Mouse (Mus musculus) limb, embryonic 11.5 days (tissue): ENCODE results near the gene 2810408A11Rik. TPM values are rescaled to one million over a fixed set of nuclear protein-coding genes. Genes with fewer than 3 reads are reported as not detected.
"Not testable (repeated sequence)": the region's sequence is repeated elsewhere in the genome, so short reads cannot be mapped to it uniquely, and the experiment has no call there.

Experiments used
- ATAC-seq: fragments of 200-750 bp; cut with Nextera tagmentation; 2 replicates; pipeline ENCODE4 v1.8.0; 2017; ENCODE audit warnings: low read depth; ENCODE audit not compliant: insufficient number of reproducible peaks, low FRiP score, low TSS enrichment
- DNase-seq: peaks from one replicate; pipeline ENCODE4 v3.0.0-alpha.2; 2015; ENCODE audit warnings: low spot score
- H3K27ac ChIP-seq: fragments of 300-500 bp; sonication (generic); replicated peaks from 2 replicates; pipeline ENCODE4 v1.5.1; 2014; ENCODE audit warnings: low read depth, mild to moderate bottlenecking, low read length
- H3K27me3 ChIP-seq: fragments of 300-500 bp; sonication (generic); 2 replicates; pipeline ENCODE4 v1.6.1; 2014; ENCODE audit warnings: mild to moderate bottlenecking, low read length, mixed read lengths; ENCODE audit not compliant: control insufficient read depth, insufficient read depth
- H3K36me3 ChIP-seq: fragments of 300-500 bp; sonication (generic); 2 replicates; pipeline ENCODE4 v1.6.1; 2014; ENCODE audit warnings: mild to moderate bottlenecking, low read length, moderate library complexity, mixed read lengths; ENCODE audit not compliant: control insufficient read depth, insufficient read depth
- H3K4me1 ChIP-seq: fragments of 300-500 bp; sonication (generic); 2 replicates; pipeline ENCODE4 v1.6.1; 2014; ENCODE audit warnings: low read length, mixed read lengths; ENCODE audit not compliant: control insufficient read depth, insufficient read depth
- H3K4me2 ChIP-seq: fragments of 300-500 bp; sonication (generic); 2 replicates; pipeline ENCODE4 v1.6.1; 2014; ENCODE audit warnings: low read depth, mild to moderate bottlenecking, moderate library complexity; ENCODE audit not compliant: severe bottlenecking
- H3K4me3 ChIP-seq: fragments of 300-500 bp; sonication (generic); 2 replicates; pipeline ENCODE4 v1.5.1; 2014; ENCODE audit warnings: low read depth, low read length
- H3K9ac ChIP-seq: fragments of 300-500 bp; sonication (generic); 2 replicates; pipeline ENCODE4 v1.6.1; 2014; ENCODE audit warnings: mild to moderate bottlenecking, low read length
- H3K9me3 ChIP-seq: fragments of 300-500 bp; sonication (generic); 2 replicates; pipeline ENCODE4 v1.6.1; 2016; ENCODE audit warnings: low read length; ENCODE audit not compliant: control insufficient read depth
- WGBS: fragments of 180-500 bp; shearing (Covaris S2); extraction: QIAGEN DNeasy Blood & Tissue Kit; methylation state at CpG from one replicate; pipeline ENCODE4 v1.1.7; 2014; 5-methylcytosine and 5-hydroxymethylcytosine counted together
- polyA plus RNA-seq: library from polyadenylated mRNA; unstranded; fragments of >200 nt; fragmentation: Nextera tagmentation; extraction: Ambion mirVana; gene quantifications from 2 replicates; pipeline ENCODE4 v1.2.1, GENCODE M21; 2014

2810408A11Rik gene
- polyA plus RNA-seq, 1 experiment from 2014 or later: 26.5 TPM

DNA sequence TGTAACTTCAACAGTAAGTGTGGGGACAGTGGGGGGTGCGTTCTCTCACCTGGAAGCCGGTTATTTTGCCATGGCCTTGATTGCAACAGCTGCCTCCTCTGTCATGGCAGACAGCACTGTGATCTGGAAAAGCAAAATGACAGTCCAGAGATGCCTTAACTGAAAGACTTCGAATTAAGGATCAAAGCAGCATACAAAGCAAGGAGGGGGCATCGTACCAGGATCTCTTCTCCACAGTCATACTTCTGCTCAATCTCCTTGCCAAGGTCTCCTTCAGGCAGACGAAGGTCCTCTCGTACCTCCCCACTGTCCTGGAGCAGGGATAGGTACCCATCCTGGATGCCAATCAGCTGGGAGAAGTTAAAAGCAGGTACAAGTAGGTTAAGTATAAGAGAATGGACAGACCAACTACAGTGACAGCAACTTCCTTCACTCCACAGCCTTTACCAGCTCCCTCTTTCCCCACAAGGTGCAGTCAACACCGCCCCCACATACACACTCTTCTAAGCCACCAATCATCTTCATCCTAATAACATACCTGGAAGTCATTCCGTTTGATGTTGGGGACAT is 16.7 kb upstream of the 2810408A11Rik start:
- peaks cover 26% of the 10 kb centered on the region for H3K36me3 ChIP-seq
- no peak for DNase-seq

GRCm38 (mm10) chr11:69916652-69917378 is 16.0 kb upstream of the 2810408A11Rik start:
- H3K4me1 ChIP-seq: peaks cover 19% of the 10 kb centered on the region
- not testable (repeated sequence) for H3K4me3 ChIP-seq

More for the DNA sequence above, 16.7 kb upstream of the 2810408A11Rik start:
- Histone ChIP-seq H3K9ac (no peak overlapping the region), H3K27ac (no peak overlapping the region), H3K4me2 (no peak overlapping the region), H3K4me3 (no peak overlapping the region), H3K9me3 (no peaks in the 10 kb centered on the region), H3K4me1 (peaks cover 19% of the 10 kb centered on the region), H3K27me3 (no peaks in the 10 kb centered on the region)
- ATAC-seq: no peak
- 87% methylated on average over 8 of the region's 8 CpGs for WGBS

DNA sequence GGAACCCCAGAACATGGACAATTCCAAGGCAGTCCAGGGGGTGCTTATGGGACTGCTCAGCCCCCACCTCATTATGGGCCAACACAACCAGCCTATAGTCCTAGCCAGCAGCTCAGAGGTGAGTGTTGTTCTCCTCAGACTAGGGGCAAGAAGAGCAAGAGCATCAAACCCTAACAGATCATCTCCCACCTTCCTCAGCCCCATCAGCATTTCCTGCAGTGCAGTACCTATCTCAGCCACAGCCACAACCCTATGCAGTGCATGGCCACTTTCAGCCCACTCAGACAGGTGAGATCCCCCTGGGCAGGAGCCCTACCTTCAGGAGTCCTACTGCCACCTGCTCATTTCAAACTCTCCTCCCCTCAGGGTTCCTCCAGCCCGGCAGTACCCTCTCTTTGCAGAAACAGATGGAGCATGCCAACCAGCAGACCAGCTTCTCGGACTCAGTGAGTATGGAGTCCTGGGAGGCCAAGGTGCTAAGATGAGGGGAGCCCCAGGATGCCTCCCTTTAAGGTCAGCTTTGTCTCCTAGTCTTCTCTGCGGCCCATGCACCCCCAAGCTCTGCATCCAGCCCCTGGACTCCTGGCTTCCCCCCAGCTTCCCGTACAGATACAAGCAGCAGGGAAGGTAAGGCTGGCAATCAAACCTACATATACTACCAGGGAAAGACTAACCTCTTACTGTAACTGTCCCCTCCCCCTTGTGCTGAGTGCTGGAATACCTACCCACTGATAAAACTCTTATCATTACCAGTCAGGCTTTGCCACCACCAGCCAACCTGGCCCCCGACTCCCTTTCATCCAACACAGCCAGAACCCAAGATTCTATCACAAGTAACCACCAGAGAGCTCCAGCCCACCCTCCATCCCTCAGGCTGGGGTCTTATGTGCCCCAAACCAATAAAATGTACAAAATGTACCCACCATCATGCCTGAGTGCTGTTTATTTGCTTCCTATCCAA is 15.2 kb upstream of the 2810408A11Rik start:
- peaks cover 19% of the 10 kb centered on the region for H3K4me1 ChIP-seq
- DNase-seq (no peak), ATAC-seq (no peak)
- no peak overlapping the region for H3K27ac ChIP-seq
- H3K9ac ChIP-seq: no peak overlapping the region
- 63% methylated on average over 5 of the region's 5 CpGs for WGBS
- 0 out of 2 replicates have a peak overlapping the region, but pooled peaks have one; percentile 95 for H3K4me3 ChIP-seq
- no peak overlapping the region for H3K4me2 ChIP-seq
- no peaks in the 10 kb centered on the region for H3K27me3 ChIP-seq
- peaks cover 38% of the 10 kb centered on the region for H3K36me3 ChIP-seq
- H3K9me3 ChIP-seq: no peaks in the 10 kb centered on the region

More at GRCm38 (mm10) chr11:69916652-69917378, 16.0 kb upstream of the 2810408A11Rik start:
- peaks cover 30% of the 10 kb centered on the region for H3K36me3 ChIP-seq
- H3K27ac ChIP-seq, ATAC-seq, H3K4me2 ChIP-seq, H3K9ac ChIP-seq, DNase-seq, H3K27me3 ChIP-seq, H3K9me3 ChIP-seq: not testable (repeated sequence)
- WGBS: 70% methylated on average over 7 of the region's 7 CpGs

DNA sequence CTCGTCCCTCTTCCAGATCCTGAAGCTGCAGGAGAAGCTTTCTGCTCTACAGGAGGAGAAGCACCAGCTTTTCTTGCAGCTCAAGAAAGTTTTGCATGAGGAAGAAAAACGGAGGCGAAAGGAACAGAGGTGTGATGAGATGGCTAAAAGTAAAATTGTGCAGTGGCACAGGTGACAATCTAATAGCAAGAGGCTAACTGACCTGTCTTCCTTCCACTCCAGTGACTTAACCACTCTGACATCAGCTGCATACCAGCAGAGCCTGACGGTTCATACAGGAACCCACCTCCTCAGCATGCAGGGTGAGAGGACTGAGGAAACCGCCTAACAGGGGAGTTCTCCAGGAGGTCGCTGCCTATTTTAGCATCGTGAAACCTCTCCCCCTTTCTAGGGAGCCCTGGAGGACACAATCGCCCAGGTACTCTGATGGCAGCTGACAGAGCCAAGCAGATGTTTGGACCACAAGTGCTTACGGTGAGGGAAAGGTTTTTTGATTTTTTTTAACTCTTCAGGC is 14.2 kb upstream of the 2810408A11Rik start:
- Histone ChIP-seq H3K9ac (no peak overlapping the region; the same call in 1 of the 2 replicates), H3K27me3 (no peaks in the 10 kb centered on the region), H3K9me3 (no peaks in the 10 kb centered on the region), H3K4me2 (peak overlapping the region; percentile 96), H3K4me1 (peaks cover 19% of the 10 kb centered on the region), H3K36me3 (peaks cover 47% of the 10 kb centered on the region), H3K27ac (no peak overlapping the region), H3K4me3 (peak overlapping the region; percentile 95)
- ATAC-seq: no peak
- no peak for DNase-seq
- 34% methylated on average over 9 of the region's 9 CpGs for WGBS

DNA sequence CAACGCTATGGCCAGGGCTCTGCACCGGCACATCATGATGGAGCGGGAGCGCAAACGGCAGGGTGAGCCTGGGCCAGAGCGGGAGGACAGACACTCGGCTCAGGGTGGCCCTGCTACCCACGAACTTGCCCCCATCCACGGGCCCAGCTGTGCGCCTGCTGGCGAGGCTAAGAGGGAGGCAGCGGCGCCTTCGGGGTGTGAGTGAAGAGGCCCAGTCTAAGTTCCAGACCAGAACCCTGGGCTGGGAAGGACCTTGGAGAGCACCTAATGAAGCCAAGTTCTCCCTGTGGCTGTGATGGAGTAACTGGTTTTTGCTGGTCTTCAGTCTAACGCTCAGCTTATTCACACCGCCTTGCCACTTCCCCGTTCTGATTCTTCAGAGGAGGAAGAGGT is 13.6 kb upstream of the 2810408A11Rik start:
- H3K4me2 ChIP-seq: peak overlapping the region; percentile 96
- H3K9me3 ChIP-seq: no peaks in the 10 kb centered on the region
- peak overlapping the region; percentile 88 for H3K9ac ChIP-seq
- peaks cover 52% of the 10 kb centered on the region for H3K36me3 ChIP-seq
- WGBS: 2% methylated on average over 17 of the region's 17 CpGs
- peak overlapping the region; percentile 95 for H3K4me3 ChIP-seq
- no peak for DNase-seq
- peaks cover 15% of the 10 kb centered on the region for H3K4me1 ChIP-seq
- H3K27me3 ChIP-seq: no peaks in the 10 kb centered on the region
- no peak for ATAC-seq
- peak overlapping the region; percentile 83 for H3K27ac ChIP-seq

- H3K9ac ChIP-seq: peak within 1 kb of the TSS; percentile 88
- H3K9me3 ChIP-seq: no peaks in the 10 kb centered on the region
- peak within 1 kb of the TSS; percentile 96 for H3K4me2 ChIP-seq
- ATAC-seq (peak; percentile 74), DNase-seq (peak; percentile 94)
- WGBS: 2% methylated on average over 61 of the region's 61 CpGs
- H3K27ac ChIP-seq: peak within 1 kb of the TSS; percentile 83
- peak within 1 kb of the TSS; percentile 95 for H3K4me3 ChIP-seq
- no peaks in the 10 kb centered on the region for H3K27me3 ChIP-seq
- peaks cover 50% of the 10 kb centered on the region for H3K36me3 ChIP-seq
- peaks cover 14% of the 10 kb centered on the region for H3K4me1 ChIP-seq
Measured at GRCm38 (mm10) chr11:69913554-69914371, 13.0 kb upstream of the 2810408A11Rik start, which contains the start of gene Gps2. TSS of gene Gps2 (plus strand) at chr11:69913888.

DNA sequence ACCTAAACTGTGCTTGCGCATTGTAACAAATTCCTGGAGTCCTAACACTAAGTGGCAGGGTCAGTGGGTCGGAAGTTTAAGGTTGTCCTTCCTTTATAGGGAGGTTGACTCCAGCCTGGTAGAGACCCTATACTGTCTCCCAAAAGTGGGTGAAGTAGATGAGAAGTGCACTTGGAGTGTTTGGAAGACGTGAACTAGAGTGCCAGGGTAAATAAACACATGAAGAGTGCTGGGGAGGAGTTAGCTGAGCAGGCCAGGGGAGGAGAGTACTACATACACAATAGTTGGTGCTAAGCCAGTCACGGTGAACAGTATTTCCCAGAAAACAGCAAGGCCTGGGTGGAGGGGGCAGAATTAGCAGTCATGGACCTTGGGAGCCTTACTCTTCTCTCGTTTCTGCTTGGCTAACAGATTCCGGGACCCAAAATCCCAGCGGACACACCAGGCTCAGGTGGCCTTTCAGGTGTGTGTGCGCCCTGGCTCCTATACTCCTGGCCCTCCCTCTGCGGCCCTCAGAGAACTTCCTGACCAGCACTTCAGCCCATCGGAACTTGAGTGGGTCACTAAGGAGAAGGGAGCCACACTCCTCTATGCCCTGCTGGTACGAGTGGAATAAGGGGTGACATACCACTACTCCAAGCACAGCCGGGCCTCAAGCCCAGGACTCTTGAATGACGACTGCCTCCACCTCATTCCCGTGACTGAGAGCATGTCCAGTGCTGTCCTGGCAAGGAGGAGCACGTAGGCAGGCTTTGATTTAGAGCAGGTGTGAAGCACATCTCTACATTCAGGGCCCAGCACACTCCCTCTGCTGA is 12.1 kb upstream of the 2810408A11Rik start:
- H3K4me2 ChIP-seq: peak overlapping the region; percentile 96
- WGBS: 76% methylated on average over 15 of the region's 15 CpGs
- peaks cover 14% of the 10 kb centered on the region for H3K4me1 ChIP-seq
- peak overlapping the region; percentile 95 for H3K4me3 ChIP-seq
- peaks cover 53% of the 10 kb centered on the region for H3K36me3 ChIP-seq
- H3K27ac ChIP-seq: no peak overlapping the region
- no peak for ATAC-seq
- DNase-seq: no peak
- H3K9ac ChIP-seq: peak overlapping the region; percentile 88; the same call in 1 of the 2 replicates
- H3K27me3 ChIP-seq: no peaks in the 10 kb centered on the region
- H3K9me3 ChIP-seq: no peaks in the 10 kb centered on the region
